Mouse (Mus musculus) midbrain, postnatal 0 days (tissue): ENCODE measurements at regions not wholly inside any gene's neighbourhood (a gene's known extent, or its start where the extent isn't known, plus 50 kb on each side); places are given as distances from the start of the nearest gene placed in this dataset.

Experiments used
- ATAC-seq: fragments of 200-750 bp; cut with Nextera tagmentation; 2 replicates; pipeline ENCODE4 v1.8.0; 2017; ENCODE audit warnings: moderate number of reproducible peaks, mild to moderate bottlenecking, moderate TSS enrichment, moderate library complexity; ENCODE audit not compliant: low FRiP score
- DNase-seq: peaks from one replicate; pipeline ENCODE4 v3.0.0-alpha.2; 2015; ENCODE audit warnings: low spot score
- H3K27ac ChIP-seq: fragments of 300-500 bp; sonication (generic); 2 replicates; pipeline ENCODE4 v1.5.1; 2014; ENCODE audit warnings: low read depth, mild to moderate bottlenecking, low read length, mixed read lengths
- H3K27me3 ChIP-seq: fragments of 300-500 bp; sonication (generic); 2 replicates; pipeline ENCODE4 v1.6.1; 2014; ENCODE audit warnings: low read length, control low read depth, mixed read lengths; ENCODE audit not compliant: insufficient read depth
- H3K36me3 ChIP-seq: fragments of 300-500 bp; sonication (generic); 2 replicates; pipeline ENCODE4 v1.6.1; 2014; ENCODE audit warnings: low read length, control low read depth, mixed read lengths; ENCODE audit not compliant: insufficient read depth
- H3K4me1 ChIP-seq: fragments of 300-500 bp; sonication (generic); 2 replicates; pipeline ENCODE4 v1.6.1; 2014; ENCODE audit warnings: mild to moderate bottlenecking, control low read depth, antibody characterized with exemption, low read length, mixed read lengths; ENCODE audit not compliant: insufficient read depth
- H3K4me2 ChIP-seq: fragments of 300-500 bp; sonication (generic); 2 replicates; pipeline ENCODE4 v1.6.1; 2014; ENCODE audit warnings: low read depth, mild to moderate bottlenecking, low read length, mixed read lengths; ENCODE audit not compliant: poor library complexity, severe bottlenecking
- H3K4me3 ChIP-seq: fragments of 300-500 bp; sonication (generic); 2 replicates; pipeline ENCODE4 v1.5.1; 2014; ENCODE audit warnings: low read depth, mild to moderate bottlenecking, low read length, moderate library complexity
- H3K9ac ChIP-seq: fragments of 300-500 bp; sonication (generic); replicated peaks from 2 replicates; pipeline ENCODE4 v1.6.1; 2014; ENCODE audit warnings: mild to moderate bottlenecking, low read length, moderate library complexity, mixed read lengths; ENCODE audit not compliant: poor library complexity, severe bottlenecking
- H3K9me3 ChIP-seq: fragments of 300-500 bp; sonication (generic); 2 replicates; pipeline ENCODE4 v1.6.1; 2016; ENCODE audit warnings: low read length, control low read depth
- CTCF ChIP-seq: IDR thresholded peaks from 2 replicates; pipeline ENCODE4 v1.5.1; 2016; ENCODE audit warnings: antibody characterized with exemption, mild to moderate bottlenecking
- WGBS: fragments of 180-500 bp; shearing (Covaris S2); extraction: QIAGEN DNeasy Blood & Tissue Kit; methylation state at CpG from one replicate; pipeline ENCODE4 v1.1.7; 2014; 5-methylcytosine and 5-hydroxymethylcytosine counted together

- Histone ChIP-seq H3K36me3 (no peaks in the 10 kb centered on the region), H3K9me3 (no peaks in the 10 kb centered on the region), H3K27me3 (no peaks in the 10 kb centered on the region), H3K4me3 (no peak overlapping the region), H3K9ac (no peak overlapping the region), H3K27ac (no peak overlapping the region), H3K4me1 (no peaks in the 10 kb centered on the region), H3K4me2 (no peak overlapping the region)
- ATAC-seq: no peak
- 59% methylated on average over 2 of the region's 2 CpGs for WGBS
- no peak for TF ChIP-seq CTCF
- no peak for DNase-seq
These were observed 142.2 kb downstream of the Gm11146 start for GRCm38 (mm10) chr16:77459651-77460050.

DNA sequence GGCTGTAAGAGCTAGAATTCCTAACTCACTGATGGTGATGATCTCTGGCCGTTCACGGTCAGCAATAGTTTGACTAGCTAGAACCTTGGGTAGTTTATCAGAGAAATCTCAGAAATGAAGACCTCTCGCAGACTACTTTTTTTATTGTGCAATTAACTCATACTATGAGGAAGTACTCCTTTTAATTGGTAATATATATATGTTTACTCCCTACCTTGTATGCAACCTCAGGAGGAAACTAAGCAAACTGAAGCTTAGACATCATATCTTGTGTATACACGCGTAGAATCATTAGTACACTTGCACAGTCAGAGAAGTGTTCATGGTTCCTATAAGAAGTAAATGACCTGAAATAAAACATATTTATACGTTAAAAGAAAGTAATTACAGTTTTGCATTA, 157.2 kb downstream of the Gm11146 start:
- Histone ChIP-seq H3K27ac (no peak overlapping the region), H3K9me3 (no peaks in the 10 kb centered on the region), H3K9ac (no peak overlapping the region), H3K4me1 (no peaks in the 10 kb centered on the region), H3K4me2 (no peak overlapping the region), H3K27me3 (no peaks in the 10 kb centered on the region), H3K36me3 (no peaks in the 10 kb centered on the region), H3K4me3 (no peak overlapping the region)
- DNase-seq: no peak
- no peak for TF ChIP-seq CTCF
- WGBS: 94% methylated on average over 6 of the region's 6 CpGs
- ATAC-seq: no peak

DNA sequence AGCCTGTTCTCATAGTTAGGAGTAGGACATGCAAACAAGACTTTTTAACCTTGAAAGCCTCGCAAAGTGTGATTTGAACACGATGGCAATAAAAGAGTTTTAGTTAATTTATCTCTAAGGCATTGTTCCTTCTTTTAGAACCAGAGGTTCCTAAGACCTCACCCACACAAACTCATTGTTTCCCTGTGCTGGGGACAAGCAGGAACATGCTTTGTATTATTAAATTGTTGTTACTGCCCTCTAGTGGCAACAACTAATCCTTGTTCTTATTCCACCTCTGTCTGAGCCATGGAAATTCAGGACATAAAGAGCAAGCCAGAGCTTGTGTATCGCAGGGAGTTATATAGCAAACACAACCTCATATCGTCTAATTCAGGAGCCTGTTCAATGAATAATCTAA, 157.9 kb downstream of the Gm11146 start:
- 30% methylated on average over 4 of the region's 4 CpGs for WGBS
- Histone ChIP-seq H3K4me3 (no peak overlapping the region), H3K9me3 (no peaks in the 10 kb centered on the region), H3K27ac (no peak overlapping the region), H3K36me3 (no peaks in the 10 kb centered on the region), H3K4me2 (no peak overlapping the region), H3K4me1 (no peaks in the 10 kb centered on the region), H3K9ac (no peak overlapping the region), H3K27me3 (no peaks in the 10 kb centered on the region)
- DNase-seq (peak; percentile 94), ATAC-seq (no peak)
- peak; percentile 83 for TF ChIP-seq CTCF

DNA sequence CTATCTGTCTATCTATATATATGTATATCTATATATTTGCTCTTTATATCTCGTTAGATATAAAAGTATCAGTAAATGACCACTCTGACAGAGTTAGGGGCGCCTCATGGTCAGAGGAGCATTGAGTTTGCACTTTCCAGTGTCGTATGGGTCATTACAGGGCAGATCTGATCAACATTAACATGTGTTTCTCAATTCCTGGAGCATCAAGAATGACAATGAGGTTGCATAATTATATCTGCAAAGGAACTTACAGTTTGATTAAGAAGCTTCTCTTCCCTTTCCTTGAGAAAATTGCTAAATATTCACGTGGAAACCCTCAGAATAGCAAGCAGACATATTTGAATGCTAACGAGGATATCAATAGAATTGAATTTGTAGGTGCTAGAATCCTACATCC, 158.6 kb downstream of the Gm11146 start:
- no peak for ATAC-seq
- Histone ChIP-seq H3K4me1 (no peaks in the 10 kb centered on the region), H3K27ac (no peak overlapping the region), H3K4me2 (no peak overlapping the region), H3K9ac (no peak overlapping the region), H3K27me3 (no peaks in the 10 kb centered on the region), H3K36me3 (no peaks in the 10 kb centered on the region), H3K4me3 (no peak overlapping the region), H3K9me3 (no peaks in the 10 kb centered on the region)
- TF ChIP-seq CTCF: no peak
- WGBS: 79% methylated on average over 5 of the region's 5 CpGs
- no peak for DNase-seq

- no peak for ATAC-seq
These were observed 159.0 kb downstream of the Gm11146 start for GRCm38 (mm10) chr16:77442866-77443265.

DNA sequence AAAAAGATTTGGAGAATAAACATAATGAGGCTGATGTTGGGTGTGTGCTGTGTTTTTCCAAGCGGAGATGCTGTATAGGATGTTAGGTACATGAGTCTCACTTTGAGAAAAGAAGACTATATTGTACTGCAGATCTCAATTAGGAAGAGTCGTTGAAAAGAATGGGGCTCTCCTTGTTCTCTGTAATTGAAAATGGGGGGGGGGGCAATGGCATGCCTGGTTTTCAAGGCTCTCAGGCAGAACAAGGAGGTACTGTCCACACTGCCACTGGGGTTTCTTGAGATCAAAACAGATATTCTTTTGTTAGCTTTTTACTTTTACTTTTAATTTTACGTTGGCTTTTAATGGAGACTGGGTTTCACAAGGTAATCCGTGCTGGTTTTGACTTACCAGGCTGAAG, 170.5 kb downstream of the Gm11146 start:
- Histone ChIP-seq H3K9ac (no peak overlapping the region), H3K27ac (no peak overlapping the region), H3K4me2 (no peak overlapping the region), H3K27me3 (no peaks in the 10 kb centered on the region), H3K4me1 (0 out of 2 replicates have a peak, but pooled peaks cover 3% of the 10 kb centered on the region), H3K9me3 (no peaks in the 10 kb centered on the region), H3K4me3 (no peak overlapping the region), H3K36me3 (no peaks in the 10 kb centered on the region)
- DNase-seq (no peak), ATAC-seq (no peak)
- 51% methylated on average over 4 of the region's 4 CpGs for WGBS
- TF ChIP-seq CTCF: no peak

More at GRCm38 (mm10) chr16:77442866-77443265, 159.0 kb downstream of the Gm11146 start:
- H3K27ac ChIP-seq: no peak overlapping the region
- WGBS: 95% methylated on average over 6 of the region's 6 CpGs
- no peak overlapping the region for H3K9ac ChIP-seq
- no peak for DNase-seq
- no peak for TF ChIP-seq CTCF
- H3K36me3 ChIP-seq: no peaks in the 10 kb centered on the region
- H3K9me3 ChIP-seq: no peaks in the 10 kb centered on the region
- H3K4me2 ChIP-seq: no peak overlapping the region
- H3K27me3 ChIP-seq: no peaks in the 10 kb centered on the region
- no peak overlapping the region for H3K4me3 ChIP-seq
- no peaks in the 10 kb centered on the region for H3K4me1 ChIP-seq
